Mouse (Mus musculus) embryo, embryonic 11.5 days (tissue): ENCODE data around the gene Stat1.
A peak's percentile ranks its signal among the peaks of the same experiment; 100 is the strongest.

Experiments used
- DNase-seq: peaks from one replicate; pipeline ENCODE4 v3.0.0-alpha.2; 2012; ENCODE audit warnings: low read depth, low spot score

Stat1 gene

DNA sequence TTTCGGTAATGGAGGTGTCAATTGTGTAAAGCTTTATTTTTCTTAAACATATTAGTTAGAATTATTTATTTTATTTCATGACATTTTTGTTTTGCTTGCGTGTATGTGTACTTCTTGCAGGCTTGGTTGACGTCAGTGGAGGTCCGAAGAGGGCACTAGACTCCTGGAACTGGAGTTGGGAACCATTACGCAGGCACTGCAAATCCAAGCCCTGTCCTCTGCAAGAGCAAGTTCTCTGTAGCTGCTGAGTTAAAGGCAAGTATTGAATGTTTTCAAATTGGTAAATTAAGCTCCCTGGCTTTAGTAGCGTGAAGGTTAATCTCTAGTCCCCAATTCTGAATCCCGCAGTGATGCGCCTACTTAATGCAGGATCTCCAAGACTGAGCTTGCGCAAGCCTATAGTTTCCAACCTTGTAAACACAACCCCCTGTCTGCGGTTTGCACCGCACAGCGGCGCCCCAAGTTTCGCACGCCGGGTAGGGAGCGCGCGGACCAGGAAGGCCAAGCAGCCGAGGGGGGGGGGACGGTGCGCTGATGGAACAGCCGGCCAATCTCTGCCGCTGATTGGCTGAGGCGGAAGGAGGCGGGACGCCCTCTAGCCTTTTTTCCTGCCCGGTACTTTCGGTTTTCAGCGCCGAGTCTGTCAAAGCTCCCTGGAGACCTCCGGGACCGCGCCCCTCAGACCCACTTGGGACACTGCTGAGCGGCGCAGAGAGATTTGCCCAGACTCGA lies at the start of gene Stat1:
Stat1 (plus strand) TSS at position 581 of the 732 bp plus-strand sequence.
- peak; percentile 86 for DNase-seq

DNA sequence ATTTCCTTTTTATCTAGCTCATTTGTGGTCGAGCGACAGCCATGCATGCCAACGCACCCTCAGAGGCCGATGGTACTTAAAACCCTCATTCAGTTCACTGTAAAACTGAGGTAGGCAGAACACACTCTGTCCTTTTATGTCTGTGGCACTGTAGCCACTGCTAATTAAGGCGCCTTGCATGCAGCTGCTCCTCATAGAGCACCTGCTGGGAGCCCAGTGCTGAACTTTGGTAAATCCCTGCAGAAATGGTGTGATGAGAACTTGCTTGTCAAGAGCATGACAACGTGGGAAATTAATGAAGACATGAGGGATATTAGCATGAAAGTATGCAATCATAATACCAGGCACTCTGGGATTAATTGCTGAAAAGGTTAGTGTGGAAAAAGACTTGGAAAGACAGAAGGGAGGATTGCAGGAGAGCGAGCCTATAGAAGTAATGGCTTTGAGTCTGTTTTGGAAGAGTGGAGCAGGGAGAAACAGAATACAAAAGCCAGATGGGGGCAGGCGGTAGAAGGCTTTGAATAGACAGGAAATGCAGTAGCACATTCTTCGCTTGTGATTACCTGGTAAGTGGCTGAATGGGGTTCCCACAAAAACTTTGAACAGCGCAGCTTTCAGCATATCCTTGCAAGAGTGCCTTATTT lies 39.4 kb upstream of the Stat1 start:
- DNase-seq: no peak

DNA sequence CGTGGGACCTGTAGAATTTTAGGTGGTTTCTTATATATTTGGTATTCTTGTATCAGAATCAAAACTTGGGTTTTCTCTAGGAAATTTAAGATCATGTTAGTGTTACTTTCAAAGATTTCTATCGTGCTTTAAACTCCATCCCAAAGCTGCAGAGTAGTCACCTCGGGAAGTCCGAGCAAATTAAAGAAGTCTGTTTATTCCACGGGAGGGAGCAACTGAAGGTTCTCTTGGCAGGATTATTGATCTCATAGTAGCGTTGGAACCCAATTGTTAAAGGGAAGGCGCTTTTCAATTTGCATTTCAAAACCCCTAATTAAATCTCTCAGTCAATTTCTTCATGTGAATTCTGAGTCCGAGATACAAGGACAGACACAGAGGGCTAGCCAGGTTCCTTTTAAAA lies 38.9 kb upstream of the Stat1 start:
- DNase-seq: no peak

DNA sequence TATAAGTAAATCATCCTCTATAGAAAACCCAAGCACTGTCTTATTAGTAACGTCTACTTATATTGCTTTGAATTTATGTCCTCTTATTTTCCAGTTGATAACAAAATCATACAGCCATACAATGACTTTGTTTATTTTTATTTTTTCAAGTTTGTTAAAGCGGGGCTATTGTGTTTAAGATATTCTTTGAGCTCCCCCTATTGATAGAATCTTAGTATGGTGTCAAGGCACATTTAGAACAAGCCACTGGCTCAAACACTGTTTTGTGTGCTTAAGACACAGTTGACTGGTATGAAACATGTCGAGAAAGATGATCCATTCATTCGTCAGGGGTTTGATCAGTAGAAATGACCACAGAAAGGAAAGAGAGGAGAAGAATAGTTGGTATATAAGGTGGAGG lies 33.0 kb upstream of the Stat1 start:
- no peak for DNase-seq

DNA sequence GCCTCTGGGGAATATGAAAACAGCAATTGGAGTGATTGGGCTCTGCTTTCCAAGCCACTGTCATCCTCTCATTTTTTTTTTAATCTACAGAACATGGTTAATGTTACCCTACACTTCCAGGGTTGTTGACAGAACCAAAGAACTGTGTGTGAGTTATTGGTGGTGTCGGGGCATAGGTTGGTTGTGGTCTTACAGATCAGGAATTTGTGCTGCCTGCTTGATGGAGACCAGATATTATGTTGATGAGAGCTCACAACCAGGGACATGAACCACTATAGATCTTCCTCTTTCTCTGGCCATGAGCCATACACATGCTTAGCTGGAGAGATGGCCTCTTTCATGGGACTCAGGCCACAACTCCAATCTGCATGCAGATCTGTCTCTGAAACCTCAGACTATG lies 32.1 kb upstream of the Stat1 start:
- DNase-seq: no peak

DNA sequence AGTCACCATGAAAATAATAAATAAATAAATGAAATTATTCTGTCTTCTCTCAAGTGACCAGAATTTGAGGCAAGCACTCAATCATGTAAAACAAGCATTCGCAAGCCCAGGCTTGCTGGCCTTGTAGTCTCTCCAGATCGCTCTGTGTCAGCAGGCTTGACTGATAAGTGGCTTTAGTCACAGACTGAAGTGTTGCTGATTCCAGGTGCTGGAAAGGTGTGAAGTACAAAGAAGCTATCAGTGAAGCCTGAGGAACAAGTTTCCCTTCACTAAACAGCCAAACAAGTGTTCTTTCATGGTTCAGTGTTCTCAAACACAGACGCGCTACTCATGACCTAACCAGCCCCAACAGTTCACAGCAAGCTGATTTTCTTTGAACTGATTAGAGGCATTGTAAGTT lies 30.6 kb upstream of the Stat1 start:
- no peak for DNase-seq

DNA sequence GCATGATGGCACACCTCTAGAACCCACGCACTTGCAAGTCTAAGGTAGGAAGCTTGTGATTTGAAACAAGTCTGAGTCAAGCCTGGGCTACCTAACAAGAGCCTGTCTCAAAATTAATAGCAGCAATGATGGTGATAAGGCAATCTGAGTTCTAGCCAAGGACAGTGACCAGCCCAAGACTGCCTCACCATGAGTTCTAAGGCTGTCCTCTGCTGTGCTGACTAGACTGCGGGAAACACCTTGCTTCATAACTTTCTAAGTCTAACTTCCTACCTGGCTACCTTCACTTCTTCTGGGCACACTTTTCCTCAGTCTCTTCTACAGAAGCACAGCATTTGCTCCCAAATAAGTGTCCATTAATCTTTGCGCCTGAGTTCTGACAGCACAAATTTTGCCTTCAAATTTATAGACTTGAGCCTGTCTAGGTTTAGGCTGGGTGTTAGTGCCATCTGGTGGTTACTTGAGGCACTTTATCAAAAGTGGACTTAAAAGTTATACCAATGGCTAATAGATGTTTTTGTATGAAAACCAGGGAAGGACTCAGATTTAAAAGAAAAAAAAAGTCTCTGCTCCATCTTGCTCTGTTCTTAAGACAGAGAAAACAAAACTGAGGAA lies 20.5 kb upstream of the Stat1 start:
- DNase-seq: no peak

DNA sequence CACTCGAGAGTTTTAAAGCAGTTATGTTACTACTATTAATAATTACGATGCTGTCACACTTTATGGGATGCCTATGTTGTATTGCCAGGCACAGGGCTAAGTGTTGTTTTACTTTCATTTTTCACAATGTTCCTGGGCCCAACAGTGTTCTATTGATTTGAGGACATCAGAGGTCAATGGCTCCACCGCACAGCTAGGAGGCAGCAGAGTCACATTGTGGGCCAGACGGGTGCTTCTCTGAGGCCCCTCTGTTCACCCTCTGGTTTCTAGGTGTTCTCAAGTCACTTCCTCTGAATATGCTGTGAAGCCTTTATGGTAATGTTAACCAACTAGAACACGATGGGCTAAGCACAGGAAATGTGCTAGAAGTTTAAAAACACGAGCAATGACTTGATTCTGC lies 18.7 kb upstream of the Stat1 start:
- DNase-seq: no peak

DNA sequence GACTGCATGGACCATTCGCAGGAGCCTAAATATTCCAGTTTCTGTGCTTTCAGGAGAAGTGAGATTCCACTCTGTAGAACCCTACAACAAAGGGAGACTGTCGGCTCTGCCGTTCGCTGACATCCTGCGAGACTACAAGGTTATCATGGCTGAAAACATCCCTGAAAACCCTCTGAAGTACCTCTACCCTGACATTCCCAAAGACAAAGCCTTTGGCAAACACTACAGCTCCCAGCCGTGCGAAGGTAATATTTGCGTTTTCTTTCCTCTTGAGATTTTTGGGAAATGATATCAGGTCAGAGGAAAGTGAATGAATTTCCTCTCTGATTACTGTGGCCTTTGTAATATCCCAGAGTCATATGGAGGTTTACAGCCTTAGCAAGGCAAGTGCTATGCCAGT lies 16.4 kb upstream of the Stat1 start:
- no peak for DNase-seq

DNA sequence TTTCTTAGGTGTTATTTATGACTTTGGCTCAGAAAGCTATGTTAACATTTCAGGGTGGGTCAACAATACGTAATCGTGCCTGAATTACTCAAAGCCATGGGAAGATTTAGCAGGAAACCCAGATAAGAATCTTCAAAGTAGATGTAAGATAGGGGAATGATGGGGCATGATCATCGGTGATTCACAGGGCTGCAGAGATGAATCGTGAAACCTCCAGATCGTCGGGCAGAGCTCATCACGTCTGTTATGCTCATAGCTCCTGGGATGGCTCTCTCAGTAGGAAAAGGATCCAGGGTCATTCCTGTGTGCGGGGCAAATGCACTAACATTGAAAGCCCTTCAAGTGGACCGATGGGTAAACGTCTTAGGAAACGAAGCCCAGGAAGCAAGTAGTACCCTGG lies 12.0 kb upstream of the Stat1 start:
- no peak for DNase-seq

DNA sequence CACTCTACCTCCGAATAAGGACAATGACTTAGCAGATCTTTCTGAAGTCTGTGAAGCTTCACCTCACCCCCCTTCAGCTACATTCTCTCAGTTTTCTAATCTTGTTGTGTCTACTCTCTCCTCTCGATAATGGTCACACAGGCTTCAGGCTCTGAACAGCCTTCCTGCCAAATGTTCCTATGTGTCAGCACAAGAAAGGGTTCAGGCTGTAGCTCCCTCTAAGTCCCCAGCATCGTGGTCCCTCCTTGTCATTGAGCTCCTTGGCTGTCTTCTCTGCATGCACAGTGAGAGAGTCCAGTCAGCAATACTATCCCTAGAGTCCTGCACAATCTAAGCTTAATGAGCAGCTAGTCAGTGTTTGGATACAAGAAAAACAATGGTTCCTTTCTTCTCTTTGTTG lies 8.0 kb upstream of the Stat1 start:
- no peak for DNase-seq

DNA sequence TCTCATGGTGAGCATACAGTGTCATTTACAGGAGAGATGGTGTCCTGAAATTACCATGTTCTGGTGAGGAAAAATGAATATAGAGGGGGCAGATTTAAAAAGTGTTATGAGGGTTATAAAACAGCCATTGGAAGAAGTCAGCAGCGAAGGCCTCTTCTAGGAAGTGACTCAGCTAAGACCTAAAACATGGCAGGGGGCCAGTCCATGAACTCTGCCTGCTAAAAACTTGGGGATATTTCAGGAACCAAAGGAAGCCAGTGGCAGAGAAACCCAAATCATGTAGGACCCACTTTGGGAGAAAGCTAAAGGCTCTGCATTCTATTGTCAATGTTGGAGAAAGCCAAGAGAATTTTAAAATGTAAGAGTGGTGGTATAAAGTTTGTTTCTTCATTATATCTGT lies 6.9 kb upstream of the Stat1 start:
- DNase-seq: no peak

DNA sequence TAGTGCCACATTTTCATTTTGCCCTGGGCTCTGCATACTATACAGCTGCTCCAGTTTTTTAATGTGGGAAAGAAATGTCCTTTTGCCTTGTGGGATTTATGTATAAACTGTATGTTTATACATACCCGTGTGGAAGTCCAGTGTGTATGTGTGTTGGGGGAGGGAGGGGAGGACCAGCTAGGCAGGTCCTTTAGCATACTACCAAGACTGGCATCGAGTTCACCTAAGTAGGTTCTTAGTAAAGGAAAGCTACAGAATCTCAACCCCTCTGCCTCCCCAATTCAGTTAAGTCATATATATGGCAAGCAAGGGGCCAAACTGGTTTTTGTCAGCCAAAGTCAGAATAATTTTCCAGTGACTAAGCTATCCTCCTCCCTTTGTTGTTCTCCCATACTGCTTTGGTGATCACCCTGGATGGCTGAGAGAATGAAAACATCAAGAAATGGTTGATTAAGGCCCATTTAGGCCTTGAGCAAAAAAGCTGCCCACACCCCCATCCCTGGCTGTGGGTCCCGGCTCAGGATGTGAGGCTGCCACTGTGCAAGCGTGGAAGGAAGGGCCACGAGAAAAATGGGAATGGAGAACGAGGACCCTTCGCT lies 6.1 kb upstream of the Stat1 start:
- DNase-seq: no peak

DNA sequence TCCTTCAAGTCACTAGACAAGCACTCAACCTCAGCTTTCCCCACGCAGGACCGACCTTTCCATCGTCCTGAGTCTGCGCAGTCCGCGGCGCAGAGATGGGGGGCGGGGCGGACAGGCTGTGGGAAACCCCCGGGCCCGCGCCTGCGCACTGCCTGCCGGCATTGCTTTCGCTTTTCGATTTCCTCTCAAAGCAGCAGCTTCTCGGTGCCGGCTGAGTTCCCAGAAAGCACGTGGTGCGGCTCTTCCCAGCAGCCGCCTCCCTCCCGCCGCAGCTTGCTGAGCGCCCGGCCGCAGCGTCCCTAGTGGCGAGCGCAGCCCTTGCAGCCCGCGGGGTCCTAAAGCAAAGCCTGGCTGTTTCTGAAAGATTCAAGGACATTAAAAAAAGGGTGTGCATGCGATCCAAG lies 5.6 kb upstream of the Stat1 start:
- peak; percentile 95 for DNase-seq

DNA sequence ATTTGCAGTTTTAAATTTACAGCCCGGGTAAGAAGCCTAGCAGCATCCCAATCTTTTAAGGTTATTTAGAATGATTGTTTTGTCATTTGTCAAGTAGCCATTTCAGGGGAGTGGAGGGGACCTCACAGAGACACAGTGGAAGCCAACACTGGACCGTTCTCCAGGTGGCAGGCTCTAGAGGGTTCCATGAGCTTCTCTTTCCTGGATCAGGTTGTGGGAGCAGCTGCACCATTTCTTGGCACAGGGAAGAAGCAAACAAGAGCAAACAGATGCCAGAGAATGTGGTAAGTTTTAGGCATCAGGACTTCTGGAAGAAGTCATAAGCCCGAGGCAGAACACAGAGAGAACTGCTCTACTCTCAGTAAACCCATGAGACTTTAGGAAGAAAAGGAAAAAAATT lies 2.8 kb upstream of the Stat1 start:
- DNase-seq: no peak

DNA sequence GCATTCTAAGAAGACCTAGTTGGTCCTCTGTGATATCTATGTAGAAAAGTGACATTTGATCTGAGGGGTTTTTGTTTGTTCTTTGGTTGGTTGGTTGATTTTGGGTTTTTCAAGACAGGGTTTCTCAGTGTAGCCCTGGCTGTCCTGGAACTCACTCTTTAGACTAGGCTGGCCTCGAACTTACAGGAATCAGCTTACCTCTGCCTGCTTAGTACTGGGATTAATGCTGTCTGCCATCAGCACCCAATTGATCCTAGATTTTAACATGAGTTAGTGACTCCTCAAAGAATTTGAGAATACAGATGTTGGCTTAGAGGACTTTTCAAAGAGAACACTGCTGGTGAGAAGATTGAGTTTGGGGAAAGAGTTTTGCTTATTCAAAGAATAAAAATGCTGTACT lies 1.5 kb upstream of the Stat1 start:
- no peak for DNase-seq

DNA sequence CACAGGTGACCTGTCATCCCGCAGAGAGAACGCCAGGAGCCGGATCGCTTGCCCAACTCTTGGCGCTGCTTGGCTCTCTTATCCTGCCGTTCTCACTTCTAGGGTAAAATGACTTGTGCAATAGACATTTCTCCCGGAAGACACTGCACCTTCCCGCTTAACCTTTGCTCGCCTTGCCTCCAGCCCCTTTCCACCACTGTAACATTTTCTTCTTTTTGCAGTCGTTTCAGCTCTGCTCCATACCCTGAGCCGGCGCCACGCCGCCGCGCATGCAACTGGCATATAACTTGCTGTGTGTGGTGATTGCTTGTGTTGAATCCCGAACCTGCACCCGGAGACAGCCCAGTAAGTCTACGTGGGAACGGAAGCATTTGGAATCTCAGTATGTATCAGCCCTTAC lies 451 bp downstream of the Stat1 start:
- DNase-seq: no peak

DNA sequence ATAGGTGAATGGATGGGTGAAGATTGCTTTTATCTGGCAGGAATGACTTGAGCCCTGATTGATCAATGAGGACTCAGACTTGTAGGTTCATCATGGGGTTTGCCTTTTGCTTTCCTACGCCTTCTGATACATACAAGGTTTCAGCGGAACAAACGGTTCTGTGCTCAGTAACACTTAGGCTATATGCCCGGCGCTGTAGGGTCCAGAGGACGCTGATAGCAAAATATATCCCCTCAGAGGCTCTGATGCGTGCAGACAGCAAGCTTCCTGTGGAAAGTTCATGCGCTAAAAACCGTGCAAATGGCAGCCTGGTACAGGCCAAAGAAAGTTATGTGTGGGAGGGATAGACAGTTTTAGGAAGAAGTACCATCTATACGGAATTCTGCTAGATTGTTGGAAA lies 951 bp downstream of the Stat1 start:
- no peak for DNase-seq

DNA sequence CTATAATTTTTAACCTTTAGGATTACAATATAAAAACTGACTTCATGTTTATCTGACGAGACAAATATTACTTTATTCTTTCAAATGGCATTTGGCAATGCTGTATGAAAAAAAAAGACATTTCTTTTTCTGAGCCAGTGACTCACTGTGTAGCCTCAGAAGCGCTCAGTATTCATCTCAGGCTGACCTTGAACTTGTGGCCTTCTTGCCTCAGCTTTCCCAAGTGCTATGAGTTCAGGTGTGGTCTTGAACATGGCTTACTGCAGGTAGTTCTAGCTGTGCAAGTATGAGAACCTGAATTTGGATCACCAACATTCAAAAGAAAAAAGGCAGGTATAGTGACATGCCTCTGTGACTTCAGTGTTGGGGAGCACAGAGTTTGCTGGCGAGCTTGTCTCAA lies 1.8 kb downstream of the Stat1 start:
- DNase-seq: no peak

DNA sequence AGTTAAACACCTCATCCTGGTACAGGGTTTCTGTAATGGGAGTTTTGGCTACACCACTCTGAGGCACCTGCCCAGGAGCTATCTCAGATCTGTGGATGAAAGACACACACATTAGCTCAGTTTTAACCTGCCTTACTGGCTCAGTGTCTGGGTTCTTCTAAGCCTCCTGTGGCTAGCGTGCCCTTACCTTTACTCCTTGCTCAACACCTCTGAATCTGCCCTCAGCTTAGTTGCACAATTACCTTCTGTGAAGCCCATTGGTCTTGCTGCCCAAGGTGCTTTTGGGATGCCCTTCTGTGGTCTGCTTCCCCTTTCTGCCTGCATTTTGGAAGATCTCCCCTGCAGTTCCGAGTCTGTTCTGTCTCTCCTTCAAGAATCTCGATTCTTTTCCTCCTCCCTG lies 5.6 kb downstream of the Stat1 start:
- no peak for DNase-seq

DNA sequence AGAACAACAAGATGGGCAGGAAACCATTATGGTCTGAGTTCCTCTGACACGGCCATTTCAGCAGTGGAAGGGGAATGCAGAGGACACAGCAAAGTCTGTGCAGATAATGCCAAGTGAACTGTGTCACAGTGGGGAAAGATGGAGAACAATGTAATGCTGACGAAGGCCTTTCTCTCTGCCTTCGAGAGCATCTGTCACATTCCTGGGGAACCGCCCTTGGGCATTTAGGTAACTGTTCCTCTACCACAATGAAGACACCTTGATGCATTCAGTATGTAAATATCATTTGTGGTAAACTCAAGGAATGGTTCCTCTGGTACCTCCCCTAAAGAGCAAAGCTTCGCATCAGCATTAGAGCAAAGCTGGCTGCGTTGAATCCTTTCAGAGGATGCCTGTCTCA lies 8.1 kb downstream of the Stat1 start:
- no peak for DNase-seq

DNA sequence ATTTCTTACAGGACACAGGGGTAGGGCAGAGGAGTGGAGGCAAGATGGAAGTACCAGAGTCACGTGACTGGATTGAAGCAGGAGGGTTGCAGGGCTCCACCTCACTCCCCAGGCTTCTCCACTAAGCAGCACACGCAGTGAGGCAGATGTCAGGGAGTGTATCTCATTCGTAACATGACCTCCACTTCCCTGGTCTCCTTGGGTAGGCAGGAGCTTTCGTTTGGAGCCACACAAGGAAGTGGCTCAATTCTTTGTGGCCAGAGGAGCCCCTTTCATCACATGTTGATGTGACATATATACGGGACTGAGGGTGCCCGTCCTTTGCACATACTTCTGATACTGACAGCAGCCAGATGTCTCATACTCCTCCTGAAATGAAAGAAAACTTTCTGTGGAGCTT lies 10.6 kb downstream of the Stat1 start:
- no peak for DNase-seq
